Mouse (Mus musculus) limb, embryonic 14.5 days (tissue): ENCODE data around the gene Mtch1. TPM values are rescaled to one million over a fixed set of nuclear protein-coding genes. Genes with fewer than 3 reads are reported as not detected.
"Not testable (repeated sequence)": the region's sequence is repeated elsewhere in the genome, so short reads cannot be mapped to it uniquely, and the experiment has no call there.

Source experiments
- ATAC-seq: fragments of 200-750 bp; cut with Nextera tagmentation; 2 replicates; pipeline ENCODE4 v1.8.0; 2017; ENCODE audit warnings: low read depth, moderate number of reproducible peaks, moderate TSS enrichment; ENCODE audit not compliant: low FRiP score
- DNase-seq: peaks from one replicate; pipeline ENCODE4 v3.0.0-alpha.2; 2015; ENCODE audit warnings: low spot score
- H3K27ac ChIP-seq: fragments of 300-500 bp; sonication (generic); replicated peaks from 2 replicates; pipeline ENCODE4 v1.5.1; 2014; ENCODE audit warnings: low read depth, mild to moderate bottlenecking, low read length, moderate library complexity, mixed read lengths
- H3K27me3 ChIP-seq: fragments of 300-500 bp; sonication (generic); 2 replicates; pipeline ENCODE4 v1.6.1; 2014; ENCODE audit warnings: low read length, mixed read lengths; ENCODE audit not compliant: control insufficient read depth, insufficient read depth
- H3K36me3 ChIP-seq: fragments of 300-500 bp; sonication (generic); 2 replicates; pipeline ENCODE4 v1.6.1; 2014; ENCODE audit warnings: mild to moderate bottlenecking, low read length, moderate library complexity, mixed read lengths; ENCODE audit not compliant: control insufficient read depth, insufficient read depth
- H3K4me1 ChIP-seq: fragments of 300-500 bp; sonication (generic); 2 replicates; pipeline ENCODE4 v1.6.1; 2014; ENCODE audit warnings: antibody characterized with exemption, low read length, mixed read lengths; ENCODE audit not compliant: control insufficient read depth, insufficient read depth
- H3K4me2 ChIP-seq: fragments of 300-500 bp; sonication (generic); replicated peaks from 2 replicates; pipeline ENCODE4 v1.6.1; 2014; ENCODE audit warnings: low read depth, mild to moderate bottlenecking, low read length, moderate library complexity; ENCODE audit not compliant: severe bottlenecking
- H3K4me3 ChIP-seq: fragments of 300-500 bp; sonication (generic); replicated peaks from 2 replicates; pipeline ENCODE4 v1.5.1; 2014; ENCODE audit warnings: low read length
- H3K9ac ChIP-seq: fragments of 300-500 bp; sonication (generic); 2 replicates; pipeline ENCODE4 v1.6.1; 2014; ENCODE audit warnings: mild to moderate bottlenecking, low read depth, low read length, moderate library complexity; ENCODE audit not compliant: severe bottlenecking
- H3K9me3 ChIP-seq: fragments of 300-500 bp; sonication (generic); 2 replicates; pipeline ENCODE4 v1.6.1; 2016; ENCODE audit warnings: low read length; ENCODE audit not compliant: control insufficient read depth
- POLR2A ChIP-seq: fragments of 200-500 bp; IDR thresholded peaks from 2 replicates; pipeline ENCODE4 v1.8.0; 2012; ENCODE audit warnings: inconsistent platforms, mild to moderate bottlenecking, moderate library complexity, borderline replicate concordance; ENCODE audit not compliant: insufficient read depth, insufficient read length; ENCODE audit errors: extremely low read depth
- WGBS: fragments of 180-500 bp; shearing (Covaris S2); extraction: QIAGEN DNeasy Blood & Tissue Kit; methylation state at CpG from one replicate; pipeline ENCODE4 v1.1.7; 2014; 5-methylcytosine and 5-hydroxymethylcytosine counted together
- polyA plus RNA-seq, 2 experiments: library from polyadenylated mRNA; depleted of rRNA in 1 of 2; stranded (reverse) in 1 of 2; unstranded in 1 of 2; fragments of >200 nt; fragmentation: Nextera tagmentation in 1 of 2; extraction: Ambion mirVana in 1 of 2; gene quantifications; 2 replicates each; pipeline versions ENCODE4 v1.2.1 to v1.2.3; 2012 to 2014

Mtch1 gene
- polyA plus RNA-seq, 2 experiments = 420 to 469 TPM

- H3K27ac ChIP-seq = no peak overlapping the region
- H3K4me1 ChIP-seq = 0 out of 2 replicates have a peak, but pooled peaks cover 12% of the 10 kb centered on the region
- H3K36me3 ChIP-seq = no peaks in the 10 kb centered on the region
- H3K4me2 ChIP-seq = no peak overlapping the region
- WGBS = 40% methylated on average over 6 of the region's 6 CpGs
- DNase-seq = no peak
- H3K9me3 ChIP-seq = no peaks in the 10 kb centered on the region
- TF ChIP-seq POLR2A = no peak
- H3K27me3 ChIP-seq = peaks cover 25% of the 10 kb centered on the region; the same call in 1 of the 2 replicates
- H3K9ac ChIP-seq = no peak overlapping the region
- no peak overlapping the region for H3K4me3 ChIP-seq
- ATAC-seq = no peak
Measured at GRCm38 (mm10) chr17:29318731-29319250, 28.9 kb downstream of the Mtch1 start.

DNA sequence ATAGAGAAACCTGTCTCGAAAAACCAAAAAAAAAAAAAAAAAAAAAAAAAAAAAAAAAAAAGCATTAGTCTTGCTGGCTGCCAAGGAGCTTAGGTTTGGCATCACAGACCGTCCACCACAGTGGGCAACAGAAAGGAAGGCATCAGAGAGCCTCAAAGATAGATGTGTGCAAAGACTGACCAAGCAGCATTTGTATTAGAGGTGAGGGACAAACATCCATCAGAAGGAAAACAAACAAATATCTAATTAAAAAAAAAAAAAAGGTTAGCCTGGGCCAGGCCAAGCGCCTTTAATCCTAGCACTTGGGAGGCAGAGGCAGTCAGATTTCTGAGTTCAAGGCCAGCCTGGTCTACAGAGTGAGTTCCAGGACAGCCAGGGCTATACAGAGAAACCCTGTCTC lies 30.4 kb downstream of the Mtch1 start, which contains the start of gene Pi16:
Gene Pi16 (plus strand): TSS at position 301 of the 400 bp plus-strand sequence.
- not testable (repeated sequence) for H3K9ac ChIP-seq, H3K4me2 ChIP-seq, H3K9me3 ChIP-seq, DNase-seq, ATAC-seq, H3K4me3 ChIP-seq, H3K36me3 ChIP-seq, H3K4me1 ChIP-seq
- Histone ChIP-seq H3K27ac (0 out of 2 replicates have a peak within 1 kb of the TSS, but pooled peaks have one; percentile 35), H3K27me3 (peaks cover 16% of the 10 kb centered on the region; the same call in 1 of the 2 replicates)
- WGBS = 87% methylated on average over 3 of the region's 3 CpGs

DNA sequence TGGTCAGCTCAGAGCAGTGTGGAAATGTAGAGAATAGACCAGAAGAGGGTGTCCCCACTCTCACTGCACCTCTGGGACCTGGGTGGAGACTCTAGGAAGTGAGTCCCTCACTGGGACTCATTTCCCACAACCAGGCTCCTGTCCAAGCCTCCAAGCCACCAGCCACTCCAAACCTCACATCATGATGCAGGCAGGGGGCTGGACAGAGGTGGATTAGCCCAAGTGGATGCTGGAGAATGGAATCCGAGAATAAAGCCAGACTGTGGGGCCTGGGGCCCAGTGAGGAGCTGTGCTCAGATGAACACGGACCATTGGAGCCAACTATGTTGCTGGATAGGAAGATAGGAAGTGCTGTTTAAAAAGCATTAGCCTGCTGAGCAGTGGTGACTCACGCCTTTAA lies 30.8 kb downstream of the Mtch1 start:
- Histone ChIP-seq H3K4me1 (0 out of 2 replicates have a peak, but pooled peaks cover 3% of the 10 kb centered on the region), H3K27ac (no peak overlapping the region), H3K4me2 (no peak overlapping the region), H3K9ac (no peak overlapping the region), H3K36me3 (no peaks in the 10 kb centered on the region), H3K27me3 (peaks cover 11% of the 10 kb centered on the region; the same call in 1 of the 2 replicates), H3K9me3 (no peaks in the 10 kb centered on the region), H3K4me3 (no peak overlapping the region)
- ATAC-seq = no peak
- no peak for TF ChIP-seq POLR2A
- DNase-seq = no peak
- 71% methylated on average over 3 of the region's 3 CpGs for WGBS

DNA sequence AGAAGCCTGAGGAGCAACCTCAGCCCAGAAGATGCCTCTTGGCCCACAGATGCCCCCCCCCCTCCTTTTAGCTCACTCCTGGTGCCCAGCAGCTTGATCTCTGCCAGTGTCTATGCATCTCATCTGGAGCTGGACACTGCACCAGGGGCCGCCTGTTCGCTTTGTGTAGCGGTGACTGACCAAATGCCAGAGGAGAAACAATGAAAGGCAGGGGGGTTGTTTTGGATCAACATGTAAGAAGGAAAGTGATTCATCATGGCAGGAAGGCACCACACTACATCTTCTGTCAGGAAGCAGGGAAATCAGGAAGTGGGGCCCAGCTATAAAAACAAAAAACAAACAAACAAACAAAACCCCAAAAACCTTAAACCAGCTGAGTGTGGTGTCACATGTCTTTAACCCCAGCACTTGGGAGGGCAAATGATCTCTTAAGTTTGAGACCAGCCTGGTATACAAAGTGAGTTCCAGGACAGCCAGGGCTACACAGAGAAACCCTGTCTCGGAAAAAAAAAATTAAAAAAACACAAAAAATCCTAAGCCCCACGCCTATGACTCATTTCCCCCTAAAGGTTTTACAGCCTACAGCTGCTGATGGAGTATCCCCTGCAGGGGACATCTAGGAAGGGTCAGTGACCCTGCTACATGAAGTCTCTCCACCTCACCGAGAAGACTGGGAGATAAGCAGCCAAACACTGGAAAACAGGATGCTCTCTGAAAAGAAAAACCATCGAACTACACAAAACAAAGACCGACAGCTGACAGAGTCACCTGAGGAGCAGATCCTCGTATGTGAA lies 31.9 kb downstream of the Mtch1 start:
- H3K36me3 ChIP-seq = no peaks in the 10 kb centered on the region

GRCm38 (mm10) chr17:29313300-29313699 lies 34.4 kb downstream of the Mtch1 start:
- H3K4me2 ChIP-seq = no peak overlapping the region
- H3K27me3 ChIP-seq = no peaks in the 10 kb centered on the region
- no peak for DNase-seq
- no peak overlapping the region for H3K9ac ChIP-seq
- H3K9me3 ChIP-seq = no peaks in the 10 kb centered on the region
- no peak for ATAC-seq
- no peaks in the 10 kb centered on the region for H3K36me3 ChIP-seq
- 0 out of 2 replicates have a peak, but pooled peaks cover 7% of the 10 kb centered on the region for H3K4me1 ChIP-seq
- no peak for TF ChIP-seq POLR2A
- no peak overlapping the region for H3K4me3 ChIP-seq
- H3K27ac ChIP-seq = no peak overlapping the region

More for the DNA sequence above, 31.9 kb downstream of the Mtch1 start:
- Histone ChIP-seq H3K27me3 (peaks cover under 1% of the 10 kb centered on the region; the same call in 1 of the 2 replicates), H3K4me3 (no peak overlapping the region), H3K9me3 (no peaks in the 10 kb centered on the region), H3K9ac (peak overlapping the region; percentile 7; the same call in 1 of the 2 replicates), H3K4me1 (0 out of 2 replicates have a peak, but pooled peaks cover 3% of the 10 kb centered on the region), H3K27ac (0 out of 2 replicates have a peak overlapping the region, but pooled peaks have one; percentile 35), H3K4me2 (no peak overlapping the region)
- ATAC-seq (no peak), DNase-seq (no peak)
- 43% methylated on average over 9 of the region's 9 CpGs for WGBS
- TF ChIP-seq POLR2A = no peak
